Mouse (Mus musculus) limb, embryonic 11.5 days (tissue): ENCODE results near the gene Zbtb8b. TPM values are rescaled to one million over a fixed set of nuclear protein-coding genes. Genes with fewer than 3 reads are reported as not detected.
"Not testable (repeated sequence)": the region's sequence is repeated elsewhere in the genome, so short reads cannot be mapped to it uniquely, and the experiment has no call there.

Experiments
- ATAC-seq: fragments of 200-750 bp; cut with Nextera tagmentation; 2 replicates; pipeline ENCODE4 v1.8.0; 2017; ENCODE audit warnings: low read depth; ENCODE audit not compliant: insufficient number of reproducible peaks, low FRiP score, low TSS enrichment
- DNase-seq: peaks from one replicate; pipeline ENCODE4 v3.0.0-alpha.2; 2015; ENCODE audit warnings: low spot score
- H3K27ac ChIP-seq: fragments of 300-500 bp; sonication (generic); replicated peaks from 2 replicates; pipeline ENCODE4 v1.5.1; 2014; ENCODE audit warnings: low read depth, mild to moderate bottlenecking, low read length
- H3K27me3 ChIP-seq: fragments of 300-500 bp; sonication (generic); 2 replicates; pipeline ENCODE4 v1.6.1; 2014; ENCODE audit warnings: mild to moderate bottlenecking, low read length, mixed read lengths; ENCODE audit not compliant: control insufficient read depth, insufficient read depth
- H3K36me3 ChIP-seq: fragments of 300-500 bp; sonication (generic); 2 replicates; pipeline ENCODE4 v1.6.1; 2014; ENCODE audit warnings: mild to moderate bottlenecking, low read length, moderate library complexity, mixed read lengths; ENCODE audit not compliant: control insufficient read depth, insufficient read depth
- H3K4me1 ChIP-seq: fragments of 300-500 bp; sonication (generic); 2 replicates; pipeline ENCODE4 v1.6.1; 2014; ENCODE audit warnings: low read length, mixed read lengths; ENCODE audit not compliant: control insufficient read depth, insufficient read depth
- H3K4me2 ChIP-seq: fragments of 300-500 bp; sonication (generic); 2 replicates; pipeline ENCODE4 v1.6.1; 2014; ENCODE audit warnings: low read depth, mild to moderate bottlenecking, moderate library complexity; ENCODE audit not compliant: severe bottlenecking
- H3K4me3 ChIP-seq: fragments of 300-500 bp; sonication (generic); 2 replicates; pipeline ENCODE4 v1.5.1; 2014; ENCODE audit warnings: low read depth, low read length
- H3K9ac ChIP-seq: fragments of 300-500 bp; sonication (generic); 2 replicates; pipeline ENCODE4 v1.6.1; 2014; ENCODE audit warnings: mild to moderate bottlenecking, low read length
- H3K9me3 ChIP-seq: fragments of 300-500 bp; sonication (generic); 2 replicates; pipeline ENCODE4 v1.6.1; 2016; ENCODE audit warnings: low read length; ENCODE audit not compliant: control insufficient read depth
- WGBS: fragments of 180-500 bp; shearing (Covaris S2); extraction: QIAGEN DNeasy Blood & Tissue Kit; methylation state at CpG from one replicate; pipeline ENCODE4 v1.1.7; 2014; 5-methylcytosine and 5-hydroxymethylcytosine counted together
- polyA plus RNA-seq: library from polyadenylated mRNA; unstranded; fragments of >200 nt; fragmentation: Nextera tagmentation; extraction: Ambion mirVana; gene quantifications from 2 replicates; pipeline ENCODE4 v1.2.1, GENCODE M21; 2014

Gene Zbtb8b
- polyA plus RNA-seq, 1 experiment from 2014 or later = 0.85 TPM

DNA sequence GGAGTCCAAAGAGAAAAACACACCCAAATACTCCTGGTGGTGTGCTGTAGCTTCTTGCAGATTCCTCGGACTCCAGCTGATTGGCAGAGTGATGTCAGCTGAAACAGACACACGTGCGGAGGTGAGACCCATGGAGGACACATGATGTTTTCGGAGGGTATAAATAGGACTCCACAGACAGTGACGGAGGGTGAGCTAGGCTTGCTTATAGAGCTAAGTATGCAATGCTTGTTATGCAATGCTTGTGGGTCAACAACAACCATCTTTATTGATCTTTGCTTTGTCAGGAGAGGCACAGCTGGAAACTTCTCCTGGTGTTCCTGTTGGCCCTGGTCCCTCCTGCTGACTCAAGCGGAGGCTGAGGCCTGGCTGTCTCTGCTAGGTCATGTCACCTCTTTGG is 8.1 kb upstream of the Zbtb8b start:
- no peaks in the 10 kb centered on the region for H3K9me3 ChIP-seq
- no peak overlapping the region for H3K4me2 ChIP-seq
- H3K27me3 ChIP-seq = no peaks in the 10 kb centered on the region
- no peak for DNase-seq
- ATAC-seq = no peak
- WGBS = 88% methylated on average over 6 of the region's 6 CpGs
- no peak overlapping the region for H3K9ac ChIP-seq
- H3K4me3 ChIP-seq = no peak overlapping the region
- no peak overlapping the region for H3K27ac ChIP-seq
- no peaks in the 10 kb centered on the region for H3K36me3 ChIP-seq
- H3K4me1 ChIP-seq = no peaks in the 10 kb centered on the region

DNA sequence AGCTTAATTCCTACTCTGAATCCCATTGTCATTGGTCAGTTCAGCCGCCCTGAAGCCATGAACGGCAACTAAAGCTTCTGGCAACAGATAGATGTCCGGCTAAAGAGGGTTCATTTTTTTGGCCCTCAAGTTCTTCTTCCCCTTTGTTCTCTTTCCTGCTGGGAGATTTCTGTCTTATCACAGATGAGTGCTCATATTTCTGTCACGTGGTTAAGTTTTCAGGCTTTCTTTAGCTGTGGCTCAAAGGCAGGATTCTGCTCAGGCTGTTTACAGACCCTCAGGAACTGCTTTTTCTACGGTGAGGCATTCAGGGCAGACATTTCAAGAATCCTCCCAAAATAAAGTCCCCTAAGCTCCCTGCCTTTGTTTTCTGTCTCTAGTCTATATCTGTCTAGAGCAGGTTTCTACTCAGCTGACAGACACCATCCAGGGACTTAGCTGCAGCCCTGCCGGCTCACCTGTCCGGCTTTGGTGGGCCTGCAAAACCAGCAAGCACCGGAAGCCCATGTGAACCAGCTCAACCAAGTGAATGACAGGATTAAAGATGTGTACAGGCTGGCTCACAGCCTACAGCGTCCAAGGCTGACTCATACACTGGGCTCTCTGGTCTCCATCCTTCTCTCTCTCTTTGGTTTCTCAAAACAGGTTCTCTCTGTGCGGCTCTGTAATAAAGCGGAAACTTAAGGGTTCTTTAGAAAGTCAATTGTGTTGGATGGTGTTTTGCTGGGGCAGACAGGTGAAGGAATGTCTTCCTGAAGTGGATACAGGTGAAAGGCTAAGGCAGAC is 7.3 kb upstream of the Zbtb8b start:
- WGBS = 88% methylated on average over 11 of the region's 11 CpGs
- Histone ChIP-seq H3K9ac (no peak overlapping the region), H3K4me1 (no peaks in the 10 kb centered on the region), H3K36me3 (no peaks in the 10 kb centered on the region), H3K4me3 (no peak overlapping the region), H3K27ac (no peak overlapping the region), H3K27me3 (no peaks in the 10 kb centered on the region), H3K9me3 (no peaks in the 10 kb centered on the region), H3K4me2 (no peak overlapping the region)
- no peak for DNase-seq
- no peak for ATAC-seq

DNA sequence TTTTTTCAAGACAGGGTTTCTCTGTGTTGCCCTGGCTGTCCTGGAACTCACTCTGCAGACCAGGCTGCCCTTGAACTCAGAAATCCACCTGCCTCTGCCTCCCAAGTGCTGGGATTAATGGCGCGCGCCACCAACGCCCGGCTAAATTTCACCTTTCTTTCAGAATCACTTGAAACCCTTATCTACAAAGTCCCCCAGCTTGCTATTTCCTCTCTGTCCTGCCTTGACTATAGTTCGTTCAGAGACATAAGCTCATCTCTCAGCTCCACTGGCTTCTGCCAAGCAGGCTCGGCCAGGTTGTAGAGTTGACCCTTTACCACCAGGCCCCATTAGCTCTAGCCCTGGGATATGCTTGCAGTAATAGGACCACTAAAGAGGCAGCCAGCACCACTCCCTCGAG is 6.7 kb upstream of the Zbtb8b start:
- DNase-seq (no peak), ATAC-seq (no peak)
- Histone ChIP-seq H3K4me1 (no peaks in the 10 kb centered on the region), H3K9ac (no peak overlapping the region), H3K9me3 (no peaks in the 10 kb centered on the region), H3K4me2 (no peak overlapping the region), H3K4me3 (no peak overlapping the region), H3K36me3 (no peaks in the 10 kb centered on the region), H3K27me3 (peaks cover 5% of the 10 kb centered on the region; the same call in 1 of the 2 replicates), H3K27ac (no peak overlapping the region)
- 89% methylated on average over 8 of the region's 8 CpGs for WGBS

DNA sequence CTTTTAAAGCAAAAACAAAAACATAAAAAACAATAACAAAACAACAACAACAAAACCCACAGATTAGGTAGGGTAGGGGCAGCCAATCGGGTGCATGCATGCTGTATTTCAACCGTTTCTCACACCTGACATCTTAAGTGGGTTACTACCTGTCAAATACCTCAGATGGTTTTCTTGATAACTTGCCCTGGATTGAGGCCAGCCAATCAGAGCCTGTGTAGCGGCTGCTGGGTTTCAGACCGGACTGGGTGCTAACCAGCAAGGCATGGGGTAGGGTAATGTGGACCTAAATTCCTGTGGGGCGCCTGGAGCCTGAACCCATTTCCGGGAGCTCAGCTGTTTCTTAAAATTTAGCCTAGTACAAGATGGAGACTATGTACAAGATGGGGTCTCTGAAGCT is 492 bp upstream of the Zbtb8b start:
- H3K27ac ChIP-seq = no peak overlapping the region
- no peak for DNase-seq
- H3K4me2 ChIP-seq = peak overlapping the region; percentile 52
- H3K36me3 ChIP-seq = no peaks in the 10 kb centered on the region
- no peak overlapping the region for H3K9ac ChIP-seq
- no peaks in the 10 kb centered on the region for H3K4me1 ChIP-seq
- no peak for ATAC-seq
- H3K9me3 ChIP-seq = no peaks in the 10 kb centered on the region
- no peak overlapping the region for H3K4me3 ChIP-seq
- WGBS = 31% methylated on average over 6 of the region's 6 CpGs
- peaks cover 31% of the 10 kb centered on the region for H3K27me3 ChIP-seq

DNA sequence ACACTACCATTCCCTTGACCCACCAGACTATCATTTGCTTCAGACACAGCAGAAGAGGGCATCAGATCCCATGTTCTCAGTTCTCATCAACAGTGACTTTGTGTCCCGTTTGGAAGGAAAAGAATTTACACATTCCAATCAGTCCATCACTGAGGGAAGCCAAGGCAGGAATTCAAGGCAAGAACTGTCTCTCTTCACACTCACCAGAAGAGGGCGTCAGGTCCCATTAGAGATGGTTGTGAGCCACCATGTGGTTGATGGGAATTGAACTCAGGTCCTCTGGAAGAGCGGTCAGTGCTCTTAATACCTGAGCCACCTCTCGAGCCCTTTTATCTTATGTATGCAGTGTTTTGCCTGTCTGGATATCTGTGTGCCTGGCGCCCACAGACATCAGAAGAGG is 22.3 kb downstream of the Zbtb8b start:
- 76% methylated on average over 5 of the region's 5 CpGs for WGBS
- ATAC-seq = no peak

DNA sequence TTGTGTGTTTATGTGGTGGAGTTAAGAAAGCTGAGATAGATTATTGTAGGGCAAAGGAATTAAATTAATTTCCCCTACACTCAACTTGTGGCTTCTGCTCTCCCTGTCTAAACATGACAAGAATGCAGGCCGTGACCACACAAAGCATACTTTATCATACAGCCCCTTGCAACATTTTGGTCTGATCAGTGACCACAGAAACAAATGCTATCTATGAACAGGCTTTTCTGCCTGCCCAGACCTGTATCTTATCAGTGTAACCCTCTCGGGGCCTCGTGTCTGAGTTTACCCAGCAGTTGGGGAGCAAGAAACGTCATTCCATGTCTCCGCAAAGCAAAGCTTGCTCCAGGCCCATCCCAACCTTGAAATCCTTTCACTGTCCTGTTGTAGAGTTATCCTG is 24.2 kb downstream of the Zbtb8b start:
- WGBS = 82% methylated on average over 5 of the region's 5 CpGs
- DNase-seq (no peak), ATAC-seq (no peak)
- Histone ChIP-seq H3K36me3 (no peaks in the 10 kb centered on the region), H3K9me3 (no peaks in the 10 kb centered on the region), H3K27me3 (no peaks in the 10 kb centered on the region), H3K4me3 (no peak overlapping the region), H3K27ac (no peak overlapping the region), H3K4me1 (no peaks in the 10 kb centered on the region), H3K4me2 (no peak overlapping the region), H3K9ac (no peak overlapping the region)

More for the DNA sequence above, 22.3 kb downstream of the Zbtb8b start:
- no peak overlapping the region for H3K4me2 ChIP-seq
- no peaks in the 10 kb centered on the region for H3K4me1 ChIP-seq
- H3K9ac ChIP-seq = no peak overlapping the region
- H3K27ac ChIP-seq = no peak overlapping the region
- DNase-seq = no peak
- H3K9me3 ChIP-seq = no peaks in the 10 kb centered on the region
- H3K36me3 ChIP-seq = no peaks in the 10 kb centered on the region
- no peak overlapping the region for H3K4me3 ChIP-seq
- no peaks in the 10 kb centered on the region for H3K27me3 ChIP-seq

DNA sequence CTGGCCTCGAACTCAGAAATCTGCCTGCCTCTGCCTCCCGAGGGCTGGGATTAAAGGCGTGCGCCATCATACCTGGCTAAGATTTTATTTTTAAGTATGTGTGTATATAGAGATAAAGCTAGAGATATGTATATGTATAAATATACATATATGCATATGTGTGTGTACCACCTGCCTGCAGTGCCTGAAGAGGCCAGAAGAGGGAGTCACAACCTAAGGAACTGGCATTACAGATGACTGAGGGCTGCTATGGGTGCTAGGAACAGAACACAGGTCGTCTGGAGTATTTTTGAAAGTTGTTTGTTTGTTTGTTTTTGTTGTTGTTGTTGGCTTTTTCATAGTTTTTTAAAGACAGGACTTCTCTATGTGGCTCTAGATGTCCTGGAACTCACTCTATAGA is 24.8 kb downstream of the Zbtb8b start:
- Histone ChIP-seq H3K4me2 (no peak overlapping the region), H3K36me3 (no peaks in the 10 kb centered on the region), H3K27ac (no peak overlapping the region), H3K9me3 (no peaks in the 10 kb centered on the region), H3K27me3 (no peaks in the 10 kb centered on the region), H3K4me1 (no peaks in the 10 kb centered on the region), H3K9ac (no peak overlapping the region), H3K4me3 (no peak overlapping the region)
- WGBS = 93% methylated on average over 5 of the region's 5 CpGs
- no peak for DNase-seq
- no peak for ATAC-seq

DNA sequence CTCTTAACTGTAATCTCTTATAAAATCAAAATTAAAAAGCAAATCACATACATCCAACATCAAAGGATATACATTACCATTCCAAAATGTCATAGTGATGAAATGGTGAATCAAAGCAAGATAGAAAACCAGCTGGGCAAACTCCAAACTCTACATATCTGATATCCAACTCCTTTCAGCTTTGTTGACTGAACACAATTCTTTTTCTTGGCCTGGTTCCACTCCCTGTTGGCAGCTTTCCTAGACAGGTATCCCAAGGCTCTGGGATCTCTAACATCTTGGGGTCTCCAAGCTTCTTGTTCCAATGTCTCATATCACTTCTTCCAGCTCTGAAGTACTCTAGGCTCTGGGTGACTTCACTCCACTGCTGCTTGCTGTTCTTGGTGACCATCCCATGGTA is 29.7 kb downstream of the Zbtb8b start:
- no peak overlapping the region for H3K4me3 ChIP-seq
- no peak overlapping the region for H3K27ac ChIP-seq
- peaks cover 2% of the 10 kb centered on the region; the same call in 1 of the 2 replicates for H3K27me3 ChIP-seq
- DNase-seq = no peak
- H3K4me1 ChIP-seq = no peaks in the 10 kb centered on the region
- no peak for ATAC-seq
- H3K36me3 ChIP-seq = no peaks in the 10 kb centered on the region
- H3K4me2 ChIP-seq = no peak overlapping the region
- no peak overlapping the region for H3K9ac ChIP-seq
- no peaks in the 10 kb centered on the region for H3K9me3 ChIP-seq

DNA sequence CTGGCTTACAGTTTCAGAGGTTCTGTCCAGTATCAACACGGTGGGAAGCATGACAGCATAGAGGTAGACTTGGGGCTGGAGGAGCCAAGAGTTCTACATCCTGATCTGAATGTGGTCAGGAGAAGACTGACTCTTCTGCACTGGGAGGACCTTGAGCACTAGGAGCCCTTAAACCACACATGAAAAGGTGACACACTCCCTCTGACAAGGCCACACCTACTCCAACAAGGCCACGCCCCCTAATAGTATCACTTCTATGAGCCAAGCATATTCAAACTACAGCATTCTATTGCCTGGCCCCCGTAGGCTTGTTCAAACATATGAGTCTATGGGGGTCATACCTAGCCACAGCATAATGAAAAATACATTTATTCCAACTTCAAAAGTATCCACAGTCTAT is 30.1 kb downstream of the Zbtb8b start:
- DNase-seq, H3K4me1 ChIP-seq, H3K36me3 ChIP-seq, H3K9me3 ChIP-seq, H3K4me2 ChIP-seq, H3K27me3 ChIP-seq, H3K4me3 ChIP-seq, H3K27ac ChIP-seq, H3K9ac ChIP-seq, ATAC-seq: not testable (repeated sequence)
- 87% methylated on average over 3 of the region's 3 CpGs for WGBS
